Mouse (Mus musculus): Measurements from ENCODE around the gene Oxct1.

DNA sequence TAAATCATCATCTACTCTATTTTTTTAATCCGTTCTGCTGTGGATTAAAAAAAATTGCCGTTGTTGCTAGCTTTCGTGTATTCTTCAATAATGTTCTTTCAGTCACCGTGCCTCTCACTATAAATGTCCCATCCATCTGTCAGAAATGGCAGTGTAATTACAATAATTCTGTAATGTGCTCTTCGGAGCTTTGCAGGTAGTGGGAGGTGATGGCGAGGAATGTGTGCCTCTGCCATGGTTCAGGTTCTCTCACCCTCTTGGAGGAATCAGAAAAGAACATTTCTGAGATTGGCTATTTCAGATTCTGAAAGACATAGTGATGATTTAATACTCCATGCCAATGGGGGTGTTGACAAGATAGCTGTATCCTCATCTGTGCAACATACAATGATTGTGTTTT lies 93.8 kb downstream of the Oxct1 start:
- no peak for TF ChIP-seq EP300 (IDR thresholded peaks at IDR 0.05; ENCODE audit: insufficient read depth, low read depth, low read length)
- TF ChIP-seq CTCF (IDR thresholded peaks at IDR 0.05): no peak
